Comparison of ENCODE assay signal across 21 mouse cellular contexts in genomic region chr10:84610324-84610723, GRCm38 (mm10). TPM values are rescaled to one million over a fixed set of nuclear protein-coding genes. Genes with fewer than 3 reads are reported as not detected.
A peak's percentile ranks its signal among the peaks of the same experiment; 100 is the strongest.
DNase-seq lines count a peak whose midpoint lies in the region; ATAC-seq and TF ChIP-seq lines count a peak whose summit lies in the region.
"Had no signal": no experiment of that assay in that cellular context is flagged by ENCODE, and none has a peak within 500 bp of the region (broad histone marks: within the 10 kb centered on the region; RNA-seq: fewer than 3 reads in every experiment).

No protein-coding gene starts in this region.

- H3K9ac ChIP-seq in embryonic facial prominence, embryonic 11.5 days (replicated peaks; ENCODE audit: low read length), result 0 out of 2 replicates have a peak overlapping the region, but pooled peaks have one; percentile 9
- H3K9ac ChIP-seq in heart, embryonic 14.5 days (ENCODE audit: low read length), result peak overlapping the region; percentile 18; the same call in 1 of the 2 replicates
- no peak overlapping the region for H3K9ac ChIP-seq in lung, postnatal 0 days (replicated peaks; ENCODE audit: low read depth)
- H3K9ac ChIP-seq: liver, postnatal 0 days had no signal

- H3K4me2 ChIP-seq in embryonic facial prominence, embryonic 11.5 days (ENCODE audit: low read depth, low read length), result no peak overlapping the region
- H3K4me2 ChIP-seq in heart, embryonic 14.5 days (ENCODE audit: low read length), result no peak overlapping the region; the same call in 1 of the 2 replicates
- no peak overlapping the region for H3K4me2 ChIP-seq in lung, postnatal 0 days (replicated peaks; ENCODE audit: low read depth, low read length)

- WGBS in embryonic facial prominence, embryonic 11.5 days, result 32% methylated on average over 4 of the region's 4 CpGs
- 50% methylated on average over 4 of the region's 4 CpGs for WGBS in embryonic facial prominence, embryonic 10.5 days
- WGBS in heart, embryonic 14.5 days, result 12% methylated on average over 4 of the region's 4 CpGs
- WGBS in lung, postnatal 0 days, result 29% methylated on average over 4 of the region's 4 CpGs

- no peaks in the 10 kb centered on the region for H3K4me1 ChIP-seq in embryonic facial prominence, embryonic 11.5 days (ENCODE audit: control insufficient read depth, insufficient read depth, low read length)
- peaks cover 12% of the 10 kb centered on the region for H3K4me1 ChIP-seq in embryonic facial prominence, embryonic 10.5 days
- peaks cover 21 to 37% of the 10 kb centered on the region in 2 experiments for H3K4me1 ChIP-seq in heart, embryonic 14.5 days (ENCODE audit: control insufficient read depth in 2 of 2, insufficient read depth in 2 of 2, low read length in 2 of 2)
- H3K4me1 ChIP-seq in lung, postnatal 0 days (ENCODE audit: insufficient read depth, low read depth, low read length), result peaks cover 4% of the 10 kb centered on the region; the same call in 1 of the 2 replicates

- intact Hi-C loops in heart, postnatal 25 days (cut with DNase I), result no loop called here

- H3K27ac ChIP-seq in embryonic facial prominence, embryonic 11.5 days (replicated peaks; ENCODE audit: low read depth, low read length), result 0 out of 2 replicates have a peak overlapping the region, but pooled peaks have one; percentile 3
- H3K27ac ChIP-seq in embryonic facial prominence, embryonic 10.5 days (replicated peaks), result no peak overlapping the region
- H3K27ac ChIP-seq in heart, embryonic 14.5 days (replicated peaks in 1 of 2; ENCODE audit: control insufficient read depth in 1 of 2, insufficient read depth in 1 of 2, low read depth in 2 of 2, low read length in 2 of 2), result peak overlapping the region; percentile 76 to 89
- peak overlapping the region; percentile 60 for H3K27ac ChIP-seq in lung, postnatal 0 days (ENCODE audit: low read length)
- H3K27ac ChIP-seq: hindbrain, postnatal 0 days had no signal

- H3K27me3 ChIP-seq in embryonic facial prominence, embryonic 11.5 days (ENCODE audit: control insufficient read depth, insufficient read depth, low read length), result no peaks in the 10 kb centered on the region
- H3K27me3 ChIP-seq in embryonic facial prominence, embryonic 10.5 days (replicated peaks; ENCODE audit: low read depth, poor library complexity, severe bottlenecking), result no peaks in the 10 kb centered on the region
- no peaks in the 10 kb centered on the region for H3K27me3 ChIP-seq in heart, embryonic 14.5 days (ENCODE audit: control insufficient read depth, insufficient read depth, low read length)
- H3K27me3 ChIP-seq in lung, postnatal 0 days (replicated peaks; ENCODE audit: insufficient read depth, low read length), result no peaks in the 10 kb centered on the region

- no peak for TF ChIP-seq CTCF in lung, postnatal 0 days (IDR thresholded peaks at IDR 0.05)

- DNase-seq in embryonic facial prominence, embryonic 11.5 days (ENCODE audit: low spot score), result peak; percentile 1
- DNase-seq in embryonic facial prominence, embryonic 10.5 days (ENCODE audit: low spot score), result no peak
- DNase-seq in heart, postnatal 25 days (ENCODE audit: low spot score), result no peak
- DNase-seq in lung, postnatal 0 days (ENCODE audit: low spot score), result no peak
- DNase-seq in lung, postnatal 4 days, result no peak
- no peak for DNase-seq in right cerebral cortex, postnatal 4 days
- no peak for DNase-seq in urinary bladder, postnatal 10 days (ENCODE audit: low spot score)
- DNase-seq: adrenal gland, postnatal 36 days; cerebellum, adult 8-10 months; kidney, adult 8-10 months; kidney, postnatal 4 days; liver; liver, postnatal 0 days; right cerebral cortex, adult 18-20 months had no signal

- no peak for ATAC-seq in embryonic facial prominence, embryonic 11.5 days (replicated peaks; ENCODE audit: insufficient number of reproducible peaks, low FRiP score, low TSS enrichment, low read depth)
- no peak for ATAC-seq in heart, embryonic 14.5 days (ENCODE audit: insufficient number of reproducible peaks, insufficient read depth, low FRiP score, low read depth)
- no peak for ATAC-seq in lung, postnatal 0 days
- ATAC-seq: CD4-positive, CD25-positive, alpha-beta regulatory T cell, adult 4 months; forebrain, embryonic 16.5 days; hindbrain, postnatal 0 days; liver, postnatal 0 days had no signal

- no peak overlapping the region for H3K4me3 ChIP-seq in embryonic facial prominence, embryonic 11.5 days (ENCODE audit: low read depth, low read length)
- H3K4me3 ChIP-seq in embryonic facial prominence, embryonic 10.5 days, result no peak overlapping the region
- H3K4me3 ChIP-seq in heart, embryonic 14.5 days (ENCODE audit: control insufficient read depth in 1 of 2, insufficient read depth in 1 of 2, low read depth in 1 of 2, low read length in 2 of 2), result no peak overlapping the region
- no peak overlapping the region for H3K4me3 ChIP-seq in lung, postnatal 0 days (ENCODE audit: low read depth, low read length)
- H3K4me3 ChIP-seq: erythroblast, embryonic 14.5 days; megakaryocyte, embryonic 14.5 days had no signal

- H3K9me3 ChIP-seq in embryonic facial prominence, embryonic 11.5 days (replicated peaks; ENCODE audit: control insufficient read depth, low read length), result no peaks in the 10 kb centered on the region
- H3K9me3 ChIP-seq in embryonic facial prominence, embryonic 10.5 days, result no peaks in the 10 kb centered on the region
- H3K9me3 ChIP-seq in heart, embryonic 14.5 days (ENCODE audit: control insufficient read depth, low read length), result no peaks in the 10 kb centered on the region
- H3K9me3 ChIP-seq in lung, postnatal 0 days (ENCODE audit: low read length), result no peaks in the 10 kb centered on the region
- H3K9me3 ChIP-seq: G1E; megakaryocyte, embryonic 14.5 days had no signal

- H3K36me3 ChIP-seq in embryonic facial prominence, embryonic 11.5 days (replicated peaks; ENCODE audit: control insufficient read depth, insufficient read depth, low read depth, low read length), result no peaks in the 10 kb centered on the region
- H3K36me3 ChIP-seq in embryonic facial prominence, embryonic 10.5 days (replicated peaks), result no peaks in the 10 kb centered on the region
- H3K36me3 ChIP-seq in heart, embryonic 14.5 days (ENCODE audit: control insufficient read depth, insufficient read depth, low read length), result peaks cover 19% of the 10 kb centered on the region
- peaks cover 35% of the 10 kb centered on the region; the same call in 1 of the 2 replicates for H3K36me3 ChIP-seq in lung, postnatal 0 days (ENCODE audit: insufficient read depth, low read length)

- TF ChIP-seq EP300 in lung, postnatal 0 days (IDR thresholded peaks at IDR 0.05), result no peak

RNA-seq across cellular contexts. Expression of gene Polr3b, which starts 11.8 kb away (rescaled TPM):
- 19.6 and 20.1 TPM in 2 replicates for polyA plus RNA-seq in embryonic facial prominence, embryonic 11.5 days (2014; fragmentation: Nextera tagmentation; extraction: Ambion mirVana)
- 19.5 and 20.4 TPM in 2 replicates for polyA plus RNA-seq in embryonic facial prominence, embryonic 10.5 days (2016; fragmentation: Nextera tagmentation; extraction: Ambion mirVana)
- polyA plus RNA-seq in heart, embryonic 14.5 days (2014; fragmentation: Nextera tagmentation; extraction: Ambion mirVana), result 12.4 and 12.9 TPM in 2 replicates
- total RNA-seq in heart, postnatal 25 days (2021), result 10 to 100 TPM; 11.7 to 12.7 TPM
- 6.2 and 7.8 TPM in 2 replicates for polyA plus RNA-seq in lung, postnatal 0 days (2015; fragmentation: Nextera tagmentation; extraction: Ambion mirVana)

RNA-seq across cellular contexts. Expression of gene Tcp11l2, which starts 33.9 kb away (rescaled TPM):
- polyA plus RNA-seq in embryonic facial prominence, embryonic 11.5 days (2014; fragmentation: Nextera tagmentation; extraction: Ambion mirVana), result 8.5 and 9.7 TPM in 2 replicates
- 3.2 and 3.6 TPM in 2 replicates for polyA plus RNA-seq in embryonic facial prominence, embryonic 10.5 days (2016; fragmentation: Nextera tagmentation; extraction: Ambion mirVana)
- 36.2 and 36.6 TPM in 2 replicates for polyA plus RNA-seq in heart, embryonic 14.5 days (2014; fragmentation: Nextera tagmentation; extraction: Ambion mirVana)
- 100 to 1,000 TPM; 106 to 145 TPM for total RNA-seq in heart, postnatal 25 days (2021)
- 73.8 and 73.9 TPM in 2 replicates for polyA plus RNA-seq in lung, postnatal 0 days (2015; fragmentation: Nextera tagmentation; extraction: Ambion mirVana)
